Mouse (Mus musculus): ENCODE measurements around the gene Gm10273. TPM values are rescaled to one million over a fixed set of nuclear protein-coding genes. Genes with fewer than 3 reads are reported as not detected.

Gm10273 gene
- 0.83 TPM for polyA plus RNA-seq (2014; fragmentation: Illumina TruSeq; extraction: RNeasy Lipid Tissue Mini Kit (QIAGEN cat#74804); ENCODE audit: insufficient read depth, low read depth, low replicate concordance)

DNA sequence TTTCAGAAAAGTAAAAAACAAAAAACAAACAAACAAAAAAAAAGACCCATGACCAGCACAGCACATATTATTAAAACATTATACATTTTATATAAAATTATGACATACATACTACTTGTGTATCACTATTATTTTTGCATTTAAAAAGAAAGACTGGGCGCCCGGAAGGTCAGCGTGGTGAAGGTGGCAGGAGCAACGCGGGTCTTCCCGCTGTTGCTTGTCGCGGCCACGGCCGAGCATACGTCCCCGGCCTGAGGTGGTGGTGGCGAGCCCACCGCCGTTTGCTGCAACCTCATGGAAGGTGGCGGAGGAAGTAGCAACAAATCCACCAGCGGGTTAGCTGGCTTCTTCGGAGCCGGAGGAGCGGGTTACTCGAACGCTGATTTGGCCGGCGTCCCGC is at the start of gene Gm10273:
Gene Gm10273 (plus strand): TSS at position 172 of the 400 bp plus-strand sequence.

DNA sequence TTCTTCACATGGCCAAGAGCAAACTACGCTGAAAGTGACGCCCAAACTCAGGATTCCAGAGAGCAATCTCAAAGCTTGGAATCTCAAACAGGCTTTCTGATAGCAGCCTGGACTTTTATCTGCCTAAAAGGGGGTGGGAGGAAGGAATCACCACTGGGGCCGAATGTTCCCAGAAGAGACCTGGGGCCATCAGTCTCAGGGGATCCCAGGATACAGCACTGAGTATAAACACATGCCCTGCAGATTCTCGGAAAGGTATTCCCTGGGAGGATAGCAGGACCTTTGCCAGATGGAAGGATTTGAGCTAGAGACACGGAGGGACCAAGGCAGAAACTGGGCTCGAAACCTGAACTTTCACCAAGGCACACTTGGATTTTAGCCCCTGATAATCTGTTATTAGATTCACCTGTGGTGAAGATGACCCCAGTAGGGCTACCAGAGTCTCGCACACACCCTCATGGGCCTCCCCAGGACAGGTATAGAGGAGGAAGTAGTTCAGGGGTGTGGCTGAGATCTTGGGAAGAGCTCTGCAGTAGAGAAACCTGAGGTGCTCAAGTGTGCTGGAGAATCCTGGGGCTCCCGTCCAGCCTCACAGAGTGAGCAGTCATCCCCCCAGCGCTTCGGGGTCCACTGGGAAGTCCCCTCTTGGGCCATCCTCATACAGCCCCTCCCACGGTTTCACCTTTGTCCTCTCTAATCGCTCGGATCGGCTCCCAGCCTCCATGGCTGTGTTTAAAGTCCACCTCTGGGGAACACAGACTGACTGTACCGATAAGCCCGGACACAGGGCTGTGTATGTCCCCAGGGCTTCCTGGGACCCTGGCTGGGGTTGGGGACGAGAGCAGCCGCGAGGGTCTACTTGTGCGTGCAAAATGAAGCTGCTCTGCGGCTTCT is 7.7 kb downstream of the Gm10273 start, which contains the start of gene Pla2g12b:
Gene Pla2g12b (plus strand): TSS at position 762 of the 894 bp plus-strand sequence.

DNA sequence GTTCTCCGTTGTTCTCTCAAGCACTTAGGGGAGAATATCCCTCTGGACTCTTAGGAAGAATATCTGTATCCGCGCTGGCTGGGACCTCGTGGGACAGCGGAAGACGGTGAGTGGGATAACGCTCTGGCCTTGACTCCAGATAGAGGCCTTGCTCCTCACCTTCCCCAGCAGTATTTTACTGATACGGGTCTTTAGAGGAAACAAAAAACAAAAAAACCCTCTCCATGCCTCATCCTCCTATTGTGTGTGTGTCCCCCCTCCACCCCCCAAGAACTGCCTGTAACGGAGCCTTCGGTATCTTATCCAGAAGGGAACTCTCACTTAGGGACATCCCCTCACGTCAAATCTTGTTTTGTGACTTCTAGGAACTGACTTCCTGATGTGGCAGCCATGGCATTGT is 46.3 kb downstream of the Gm10273 start, which contains the start of gene Oit3:
Gene Oit3 (minus strand): TSS at position 44 of the 400 bp plus-strand sequence.

Other genes with a start within 250 kb of the Gm10273 start
- gene Sept10, start 173.8 kb upstream of the Gm10273 start, polyA plus RNA-seq (2014; fragmentation: Illumina TruSeq; extraction: RNeasy Lipid Tissue Mini Kit (QIAGEN cat#74804); ENCODE audit: insufficient read depth, low read depth, low replicate concordance) = 14.9 TPM
- gene Sowahc, start 173.7 kb upstream of the Gm10273 start, polyA plus RNA-seq (2014; fragmentation: Illumina TruSeq; extraction: RNeasy Lipid Tissue Mini Kit (QIAGEN cat#74804); ENCODE audit: insufficient read depth, low read depth, low replicate concordance) = 9.2 TPM
- gene P4ha1, start 72.3 kb upstream of the Gm10273 start, polyA plus RNA-seq (2014; fragmentation: Illumina TruSeq; extraction: RNeasy Lipid Tissue Mini Kit (QIAGEN cat#74804); ENCODE audit: insufficient read depth, low read depth, low replicate concordance) = 43.2 TPM
- 0.45 TPM for gene Pla2g12b, start 8.0 kb downstream of the Gm10273 start, polyA plus RNA-seq (2014; fragmentation: Illumina TruSeq; extraction: RNeasy Lipid Tissue Mini Kit (QIAGEN cat#74804); ENCODE audit: insufficient read depth, low read depth, low replicate concordance)
- 0.56 TPM for gene Oit3, start 46.1 kb downstream of the Gm10273 start, polyA plus RNA-seq (2014; fragmentation: Illumina TruSeq; extraction: RNeasy Lipid Tissue Mini Kit (QIAGEN cat#74804); ENCODE audit: insufficient read depth, low read depth, low replicate concordance)
- not detected for gene Gm10322, start 220.4 kb downstream of the Gm10273 start, polyA plus RNA-seq (2014; fragmentation: Illumina TruSeq; extraction: RNeasy Lipid Tissue Mini Kit (QIAGEN cat#74804); ENCODE audit: insufficient read depth, low read depth, low replicate concordance)
- 8.2 TPM for gene Mcu, start 221.1 kb downstream of the Gm10273 start, polyA plus RNA-seq (2014; fragmentation: Illumina TruSeq; extraction: RNeasy Lipid Tissue Mini Kit (QIAGEN cat#74804); ENCODE audit: insufficient read depth, low read depth, low replicate concordance)

Data from lung, adult 10 weeks (tissue).